Mouse (Mus musculus) MEL (cell line): ENCODE results near the gene Rsbn1l. TPM values are rescaled to one million over a fixed set of nuclear protein-coding genes. Genes with fewer than 3 reads are reported as not detected.

Experiments
- DNase-seq: peaks from one replicate; pipeline ENCODE4 v3.0.0; 2011; ENCODE audit warnings: low read depth, low spot score
- H3K27ac ChIP-seq: 2 replicates; pipeline ENCODE4 v1.5.1; 2012; ENCODE audit warnings: low read depth, mild to moderate bottlenecking, control low read depth, low read length, moderate library complexity; ENCODE audit not compliant: control insufficient read depth
- H3K27me3 ChIP-seq, 2 experiments: fragments of 150-350 bp in 1 of 2; sonication (generic) in 1 of 2; 2 replicates each; pipeline ENCODE4 v1.6.1; 2012; ENCODE audit warnings: low read length in 2 of 2, mild to moderate bottlenecking in 2 of 2, improper control_type of control experiment in 1 of 2, moderate library complexity in 1 of 2; ENCODE audit not compliant: insufficient read depth in 2 of 2, control insufficient read depth in 1 of 2
- H3K36me3 ChIP-seq, 2 experiments: 2 replicates each; pipeline ENCODE4 v1.6.1; 2012 to 2014; ENCODE audit warnings: low read length in 2 of 2, improper control_type of control experiment in 1 of 2, inconsistent platforms in 1 of 2, mild to moderate bottlenecking in 1 of 2; ENCODE audit not compliant: insufficient read depth in 2 of 2, control insufficient read depth in 1 of 2
- H3K4me1 ChIP-seq, 2 experiments: fragments of 150-350 bp in 1 of 2; sonication (generic) in 1 of 2; 2 replicates each; pipeline ENCODE4 v1.6.1; 2012; ENCODE audit warnings: low read length in 2 of 2, improper control_type of control experiment in 1 of 2, mild to moderate bottlenecking in 1 of 2; ENCODE audit not compliant: insufficient read depth in 2 of 2, control insufficient read depth in 1 of 2
- H3K4me3 ChIP-seq, 2 experiments: fragments of 150-350 bp in 1 of 2; sonication (generic) in 1 of 2; 2 replicates each; pipeline ENCODE4 v1.5.1; 2012; ENCODE audit warnings: low read depth in 2 of 2, low read length in 2 of 2, mild to moderate bottlenecking in 2 of 2, moderate library complexity in 2 of 2, control low read depth in 1 of 2, improper control_type of control experiment in 1 of 2; ENCODE audit not compliant: control insufficient read depth in 1 of 2, insufficient read depth in 1 of 2
- H3K79me2 ChIP-seq: 2 replicates; pipeline ENCODE4 v1.6.1; 2012; ENCODE audit warnings: mild to moderate bottlenecking, low read length, moderate library complexity; ENCODE audit not compliant: control insufficient read depth, poor library complexity, insufficient read depth
- H3K9ac ChIP-seq: 2 replicates; pipeline ENCODE4 v1.6.1; 2012; ENCODE audit warnings: low read depth, mild to moderate bottlenecking, control low read depth, low read length, moderate library complexity; ENCODE audit not compliant: control insufficient read depth, poor library complexity, severe bottlenecking
- H3K9me3 ChIP-seq: fragments of 150-350 bp; sonication (generic); replicated peaks from 2 replicates; pipeline ENCODE4 v1.6.1; 2012; ENCODE audit warnings: mild to moderate bottlenecking, low read length, improper control_type of control experiment, moderate library complexity; ENCODE audit not compliant: insufficient read depth
- CTCF ChIP-seq, 3 experiments: IDR thresholded peaks in 2 of 3; conservative IDR thresholded peaks in 1 of 3; 2 replicates each; pipeline ENCODE4 v1.5.1; 2011 to 2012; ENCODE audit warnings: low read length in 3 of 3, low read depth in 2 of 3, mild to moderate bottlenecking in 2 of 3, improper control_type of control experiment in 1 of 3, inconsistent platforms in 1 of 3, mixed read lengths in 1 of 3, moderate library complexity in 1 of 3; ENCODE audit not compliant: control insufficient read depth in 1 of 3, insufficient read depth in 1 of 3, poor library complexity in 1 of 3, severe bottlenecking in 1 of 3
- E2F4 ChIP-seq: IDR thresholded peaks from 2 replicates; pipeline ENCODE4 v1.6.1; 2011; ENCODE audit warnings: low read depth, low read length, improper control_type of control experiment, borderline replicate concordance
- ETS1 ChIP-seq: IDR thresholded peaks from 2 replicates; pipeline ENCODE4 v1.6.1; 2012; ENCODE audit warnings: low read depth, mild to moderate bottlenecking, inconsistent platforms, low read length, improper control_type of control experiment, moderate library complexity
- GATA1 ChIP-seq: IDR thresholded peaks from 2 replicates; pipeline ENCODE4 v1.6.1; 2011; ENCODE audit warnings: low read depth, low read length, improper control_type of control experiment
- JUND ChIP-seq: IDR thresholded peaks from 2 replicates; pipeline ENCODE4 v1.6.1; 2011; ENCODE audit warnings: low read depth, mild to moderate bottlenecking, improper control_type of control experiment, low read length
- MAFK ChIP-seq: IDR thresholded peaks from 2 replicates; pipeline ENCODE4 v1.6.1; 2011; ENCODE audit warnings: low read depth, mild to moderate bottlenecking, low read length, improper control_type of control experiment, borderline replicate concordance
- POLR2A ChIP-seq, 2 experiments: IDR thresholded peaks; 2 replicates each; pipeline ENCODE4 v1.6.1; 2011 to 2012; ENCODE audit warnings: low read length in 2 of 2, mild to moderate bottlenecking in 2 of 2, control low read depth in 1 of 2, improper control_type of control experiment in 1 of 2, low read depth in 1 of 2, moderate library complexity in 1 of 2; ENCODE audit not compliant: control insufficient read depth in 1 of 2, insufficient read depth in 1 of 2, poor library complexity in 1 of 2
- POLR2AphosphoS2 ChIP-seq: IDR thresholded peaks from 2 replicates; pipeline ENCODE4 v1.6.1; 2011; ENCODE audit warnings: low read length, improper control_type of control experiment
- RAD21 ChIP-seq: IDR thresholded peaks from 2 replicates; pipeline ENCODE4 v1.6.1; 2011; ENCODE audit warnings: mild to moderate bottlenecking, low read depth, low read length, improper control_type of control experiment
- RCOR1 ChIP-seq: IDR thresholded peaks from 2 replicates; pipeline ENCODE4 v1.6.1; 2012; ENCODE audit warnings: low read depth, mild to moderate bottlenecking, inconsistent platforms, low read length, improper control_type of control experiment
- SIN3A ChIP-seq: IDR thresholded peaks from 2 replicates; pipeline ENCODE4 v1.6.1; 2012; ENCODE audit warnings: low read length, improper control_type of control experiment, inconsistent platforms
- SMC3 ChIP-seq: IDR thresholded peaks from 2 replicates; pipeline ENCODE4 v1.6.1; 2011; ENCODE audit warnings: low read depth, low read length, improper control_type of control experiment
- TCF12 ChIP-seq: IDR thresholded peaks from 2 replicates; pipeline ENCODE4 v1.6.1; 2014; ENCODE audit warnings: low read depth, mild to moderate bottlenecking, inconsistent platforms, low read length, improper control_type of control experiment, moderate library complexity
- USF1 ChIP-seq: IDR thresholded peaks from 2 replicates; pipeline ENCODE4 v1.6.1; 2014; ENCODE audit warnings: low read depth, mild to moderate bottlenecking, inconsistent platforms, low read length, improper control_type of control experiment, moderate library complexity
- ZC3H11A ChIP-seq: IDR thresholded peaks from 2 replicates; pipeline ENCODE4 v1.6.1; 2012; ENCODE audit warnings: low read depth, mild to moderate bottlenecking, inconsistent platforms, low read length, improper control_type of control experiment
- ZMIZ1 ChIP-seq: IDR thresholded peaks from 2 replicates; pipeline ENCODE4 v1.6.1; 2012; ENCODE audit warnings: low read depth, mild to moderate bottlenecking, inconsistent platforms, low read length, improper control_type of control experiment, moderate library complexity
- polyA plus RNA-seq, 2 experiments: library from polyadenylated mRNA; stranded (reverse) in 1 of 2; unstranded in 1 of 2; fragments of >175 nt in 1 of 2; fragments of >200 nt in 1 of 2; gene quantifications; 2 replicates each; pipeline versions ENCODE4 v1.2.1 to v1.2.4; 2012; ENCODE audit warnings: low replicate concordance in 2 of 2, low read depth in 1 of 2; ENCODE audit not compliant: insufficient read length in 2 of 2, insufficient read depth in 1 of 2, missing spikeins in 1 of 2
- total RNA-seq: library from RNA; depleted of rRNA; stranded (reverse); fragments of 300-350 nt; gene quantifications from 2 replicates; pipeline ENCODE4 v1.2.3, GENCODE M21; 2012

Rsbn1l gene
- total and polyA plus RNA-seq, 3 experiments = 5.0 to 78.2 (median 17.4) TPM

- DNase-seq = no peak
- Histone ChIP-seq H3K4me3 (no peak overlapping the region), H3K36me3 (peaks cover 0 to 30% of the 10 kb centered on the region in 2 experiments; a peak in 2 of 4 replicates), H3K27ac (no peak overlapping the region), H3K79me2 (peaks cover 10% of the 10 kb centered on the region; the same call in 1 of the 2 replicates), H3K9ac (no peak overlapping the region), H3K4me1 (no peaks in the 10 kb centered on the region), H3K27me3 (no peaks in the 10 kb centered on the region), H3K9me3 (no peaks in the 10 kb centered on the region)
- no peak for TF ChIP-seq ETS1
- no peak for TF ChIP-seq E2F4
- TF ChIP-seq ZMIZ1 = no peak
- TF ChIP-seq POLR2A (IDR thresholded peaks at IDR 0.05; ENCODE audit: control insufficient read depth in 1 of 2, insufficient read depth in 1 of 2, low read depth in 1 of 2, low read length in 2 of 2, poor library complexity in 1 of 2) = no peak
- no peak for TF ChIP-seq ZC3H11A
- TF ChIP-seq USF1 = no peak
- peak; percentile 90 for TF ChIP-seq MAFK
These were observed 37.2 kb downstream of the Rsbn1l start for GRCm38 (mm10) chr5:20918967-20919366.

GRCm38 (mm10) chr5:20913372-20914275, 42.6 kb downstream of the Rsbn1l start:
- H3K4me1 ChIP-seq = no peaks in the 10 kb centered on the region; a peak in 1 of 4 replicates

GRCm38 (mm10) chr5:20911741-20912140, 44.5 kb downstream of the Rsbn1l start:
- Histone ChIP-seq H3K9ac (no peak overlapping the region), H3K4me3 (no peak overlapping the region), H3K27me3 (no peaks in the 10 kb centered on the region), H3K9me3 (no peaks in the 10 kb centered on the region), H3K4me1 (peaks cover 5 to 7% of the 10 kb centered on the region in 2 experiments), H3K36me3 (peaks cover 12 to 18% of the 10 kb centered on the region in 2 experiments), H3K27ac (no peak overlapping the region), H3K79me2 (peaks cover 5% of the 10 kb centered on the region; the same call in 1 of the 2 replicates)
- DNase-seq = no peak
- TF ChIP-seq SIN3A = no peak
- no peak for TF ChIP-seq RCOR1
- no peak for TF ChIP-seq ZC3H11A
- no peak for TF ChIP-seq JUND

More at GRCm38 (mm10) chr5:20913372-20914275, 42.6 kb downstream of the Rsbn1l start:
- DNase-seq = peak; percentile 66
- Histone ChIP-seq H3K27ac (no peak overlapping the region), H3K9me3 (no peaks in the 10 kb centered on the region), H3K9ac (no peak overlapping the region), H3K36me3 (peaks cover 2 to 17% of the 10 kb centered on the region in 2 experiments; a peak in 3 of 4 replicates), H3K79me2 (peaks cover 7% of the 10 kb centered on the region; the same call in 1 of the 2 replicates), H3K27me3 (no peaks in the 10 kb centered on the region), H3K4me3 (no peak overlapping the region)
- TF ChIP-seq TCF12 (no peak), ZC3H11A (peak; percentile 58), GATA1 (peak; percentile 71), POLR2AphosphoS2 (no peak), SMC3 (peak; percentile 78), RAD21 (peak; percentile 64), POLR2A (IDR thresholded peaks at IDR 0.05; ENCODE audit: control insufficient read depth in 1 of 2, insufficient read depth in 1 of 2, low read depth in 1 of 2, low read length in 2 of 2, poor library complexity in 1 of 2) (no peak), CTCF (IDR thresholded peaks at IDR 0.05 in 2 of 3, conservative IDR thresholded peaks at IDR 0.05 in 1 of 3; ENCODE audit: control insufficient read depth in 1 of 3, insufficient read depth in 1 of 3, low read depth in 2 of 3, low read length in 3 of 3, poor library complexity in 1 of 3, severe bottlenecking in 1 of 3) (peak; percentile 19 to 84 (median 81); a peak in 5 of 6 replicates)
